Mouse (Mus musculus) MEL (cell line): Measurements from ENCODE around the gene Ssh2. TPM values are rescaled to one million over a fixed set of nuclear protein-coding genes. Genes with fewer than 3 reads are reported as not detected.

Source experiments
- DNase-seq: peaks from one replicate; pipeline ENCODE4 v3.0.0; 2011; ENCODE audit warnings: low read depth, low spot score
- H3K27ac ChIP-seq: 2 replicates; pipeline ENCODE4 v1.5.1; 2012; ENCODE audit warnings: low read depth, mild to moderate bottlenecking, control low read depth, low read length, moderate library complexity; ENCODE audit not compliant: control insufficient read depth
- H3K27me3 ChIP-seq, 2 experiments: fragments of 150-350 bp in 1 of 2; sonication (generic) in 1 of 2; 2 replicates each; pipeline ENCODE4 v1.6.1; 2012; ENCODE audit warnings: low read length in 2 of 2, mild to moderate bottlenecking in 2 of 2, improper control_type of control experiment in 1 of 2, moderate library complexity in 1 of 2; ENCODE audit not compliant: insufficient read depth in 2 of 2, control insufficient read depth in 1 of 2
- H3K36me3 ChIP-seq, 2 experiments: 2 replicates each; pipeline ENCODE4 v1.6.1; 2012 to 2014; ENCODE audit warnings: low read length in 2 of 2, improper control_type of control experiment in 1 of 2, inconsistent platforms in 1 of 2, mild to moderate bottlenecking in 1 of 2; ENCODE audit not compliant: insufficient read depth in 2 of 2, control insufficient read depth in 1 of 2
- H3K4me1 ChIP-seq, 2 experiments: fragments of 150-350 bp in 1 of 2; sonication (generic) in 1 of 2; 2 replicates each; pipeline ENCODE4 v1.6.1; 2012; ENCODE audit warnings: low read length in 2 of 2, improper control_type of control experiment in 1 of 2, mild to moderate bottlenecking in 1 of 2; ENCODE audit not compliant: insufficient read depth in 2 of 2, control insufficient read depth in 1 of 2
- H3K4me3 ChIP-seq, 2 experiments: fragments of 150-350 bp in 1 of 2; sonication (generic) in 1 of 2; 2 replicates each; pipeline ENCODE4 v1.5.1; 2012; ENCODE audit warnings: low read depth in 2 of 2, low read length in 2 of 2, mild to moderate bottlenecking in 2 of 2, moderate library complexity in 2 of 2, control low read depth in 1 of 2, improper control_type of control experiment in 1 of 2; ENCODE audit not compliant: control insufficient read depth in 1 of 2, insufficient read depth in 1 of 2
- H3K79me2 ChIP-seq: 2 replicates; pipeline ENCODE4 v1.6.1; 2012; ENCODE audit warnings: mild to moderate bottlenecking, low read length, moderate library complexity; ENCODE audit not compliant: control insufficient read depth, poor library complexity, insufficient read depth
- H3K9ac ChIP-seq: 2 replicates; pipeline ENCODE4 v1.6.1; 2012; ENCODE audit warnings: low read depth, mild to moderate bottlenecking, control low read depth, low read length, moderate library complexity; ENCODE audit not compliant: control insufficient read depth, poor library complexity, severe bottlenecking
- H3K9me3 ChIP-seq: fragments of 150-350 bp; sonication (generic); replicated peaks from 2 replicates; pipeline ENCODE4 v1.6.1; 2012; ENCODE audit warnings: mild to moderate bottlenecking, low read length, improper control_type of control experiment, moderate library complexity; ENCODE audit not compliant: insufficient read depth
- BHLHE40 ChIP-seq: IDR thresholded peaks from 2 replicates; pipeline ENCODE4 v1.6.1; 2012; ENCODE audit warnings: low read depth, mild to moderate bottlenecking, inconsistent platforms, low read length, improper control_type of control experiment, borderline replicate concordance
- CHD1 ChIP-seq: IDR thresholded peaks from 2 replicates; pipeline ENCODE4 v1.6.1; 2012; ENCODE audit warnings: low read depth, mild to moderate bottlenecking, inconsistent platforms, low read length, improper control_type of control experiment
- CTCF ChIP-seq, 3 experiments: IDR thresholded peaks in 2 of 3; conservative IDR thresholded peaks in 1 of 3; 2 replicates each; pipeline ENCODE4 v1.5.1; 2011 to 2012; ENCODE audit warnings: low read length in 3 of 3, low read depth in 2 of 3, mild to moderate bottlenecking in 2 of 3, improper control_type of control experiment in 1 of 3, inconsistent platforms in 1 of 3, mixed read lengths in 1 of 3, moderate library complexity in 1 of 3; ENCODE audit not compliant: control insufficient read depth in 1 of 3, insufficient read depth in 1 of 3, poor library complexity in 1 of 3, severe bottlenecking in 1 of 3
- E2F4 ChIP-seq: IDR thresholded peaks from 2 replicates; pipeline ENCODE4 v1.6.1; 2011; ENCODE audit warnings: low read depth, low read length, improper control_type of control experiment, borderline replicate concordance
- ELF1 ChIP-seq: IDR thresholded peaks from 2 replicates; pipeline ENCODE4 v1.6.1; 2014; ENCODE audit warnings: low read depth, mild to moderate bottlenecking, inconsistent platforms, low read length, improper control_type of control experiment, moderate library complexity
- EP300 ChIP-seq, 2 experiments: IDR thresholded peaks; 2 replicates each; pipeline ENCODE4 v1.6.1; 2011; ENCODE audit warnings: improper control_type of control experiment in 2 of 2, low read length in 2 of 2, low read depth in 1 of 2, mild to moderate bottlenecking in 1 of 2
- GABPA ChIP-seq: IDR thresholded peaks from 2 replicates; pipeline ENCODE4 v1.6.1; 2012; ENCODE audit warnings: low read depth, mild to moderate bottlenecking, inconsistent platforms, low read length, improper control_type of control experiment, moderate library complexity
- GATA1 ChIP-seq: IDR thresholded peaks from 2 replicates; pipeline ENCODE4 v1.6.1; 2011; ENCODE audit warnings: low read depth, low read length, improper control_type of control experiment
- HCFC1 ChIP-seq: IDR thresholded peaks from 2 replicates; pipeline ENCODE4 v1.6.1; 2012; ENCODE audit warnings: low read depth, mild to moderate bottlenecking, inconsistent platforms, low read length, improper control_type of control experiment, moderate library complexity
- KAT2A ChIP-seq: conservative IDR thresholded peaks from 2 replicates; pipeline ENCODE4 v1.6.1; 2012; ENCODE audit warnings: low read depth, low read length, improper control_type of control experiment, inconsistent platforms
- MAFK ChIP-seq: IDR thresholded peaks from 2 replicates; pipeline ENCODE4 v1.6.1; 2011; ENCODE audit warnings: low read depth, mild to moderate bottlenecking, low read length, improper control_type of control experiment, borderline replicate concordance
- MAX ChIP-seq: IDR thresholded peaks from 2 replicates; pipeline ENCODE4 v1.6.1; 2011; ENCODE audit warnings: low read length, improper control_type of control experiment
- MXI1 ChIP-seq: IDR thresholded peaks from 2 replicates; pipeline ENCODE4 v1.6.1; 2011; ENCODE audit warnings: mild to moderate bottlenecking, low read depth, low read length, improper control_type of control experiment
- MYB ChIP-seq: IDR thresholded peaks from 2 replicates; pipeline ENCODE4 v1.6.1; 2011; ENCODE audit warnings: mild to moderate bottlenecking, low read depth, low read length, improper control_type of control experiment
- NRF1 ChIP-seq: IDR thresholded peaks from 2 replicates; pipeline ENCODE4 v1.6.1; 2014; ENCODE audit warnings: low read depth, mild to moderate bottlenecking, inconsistent platforms, low read length, improper control_type of control experiment, moderate library complexity; ENCODE audit not compliant: poor library complexity, insufficient read depth, severe bottlenecking
- POLR2A ChIP-seq, 2 experiments: IDR thresholded peaks; 2 replicates each; pipeline ENCODE4 v1.6.1; 2011 to 2012; ENCODE audit warnings: low read length in 2 of 2, mild to moderate bottlenecking in 2 of 2, control low read depth in 1 of 2, improper control_type of control experiment in 1 of 2, low read depth in 1 of 2, moderate library complexity in 1 of 2; ENCODE audit not compliant: control insufficient read depth in 1 of 2, insufficient read depth in 1 of 2, poor library complexity in 1 of 2
- POLR2AphosphoS5 ChIP-seq: IDR thresholded peaks from 2 replicates; pipeline ENCODE4 v1.6.1; 2012; ENCODE audit warnings: low read depth, borderline replicate concordance, mild to moderate bottlenecking, inconsistent platforms, low read length, moderate library complexity, mixed read lengths
- RCOR1 ChIP-seq: IDR thresholded peaks from 2 replicates; pipeline ENCODE4 v1.6.1; 2012; ENCODE audit warnings: low read depth, mild to moderate bottlenecking, inconsistent platforms, low read length, improper control_type of control experiment
- SIN3A ChIP-seq: IDR thresholded peaks from 2 replicates; pipeline ENCODE4 v1.6.1; 2012; ENCODE audit warnings: low read length, improper control_type of control experiment, inconsistent platforms
- TAL1 ChIP-seq: IDR thresholded peaks from 2 replicates; pipeline ENCODE4 v1.6.1; 2012; ENCODE audit warnings: mild to moderate bottlenecking, inconsistent platforms, low read length, moderate library complexity, mixed read lengths
- TCF12 ChIP-seq: IDR thresholded peaks from 2 replicates; pipeline ENCODE4 v1.6.1; 2014; ENCODE audit warnings: low read depth, mild to moderate bottlenecking, inconsistent platforms, low read length, improper control_type of control experiment, moderate library complexity
- ZKSCAN1 ChIP-seq: IDR thresholded peaks from 2 replicates; pipeline ENCODE4 v1.6.1; 2012; ENCODE audit warnings: low read depth, mild to moderate bottlenecking, inconsistent platforms, low read length, improper control_type of control experiment, moderate library complexity
- ZNF384 ChIP-seq: IDR thresholded peaks from 2 replicates; pipeline ENCODE4 v1.6.1; 2012; ENCODE audit warnings: low read depth, mild to moderate bottlenecking, inconsistent platforms, low read length, improper control_type of control experiment
- polyA plus RNA-seq, 2 experiments: library from polyadenylated mRNA; stranded (reverse) in 1 of 2; unstranded in 1 of 2; fragments of >175 nt in 1 of 2; fragments of >200 nt in 1 of 2; gene quantifications; 2 replicates each; pipeline versions ENCODE4 v1.2.1 to v1.2.4; 2012; ENCODE audit warnings: low replicate concordance in 2 of 2, low read depth in 1 of 2; ENCODE audit not compliant: insufficient read length in 2 of 2, insufficient read depth in 1 of 2, missing spikeins in 1 of 2
- total RNA-seq: library from RNA; depleted of rRNA; stranded (reverse); fragments of 300-350 nt; gene quantifications from 2 replicates; pipeline ENCODE4 v1.2.3, GENCODE M21; 2012

The Ssh2 gene
- total and polyA plus RNA-seq, 3 experiments, result 6.3 to 29.2 (median 16.5) TPM

GRCm38 (mm10) chr11:77193410-77193809, 22.7 kb upstream of the Ssh2 start:
- peaks cover 3 to 15% of the 10 kb centered on the region in 2 experiments; a peak in 3 of 4 replicates for H3K4me1 ChIP-seq
- no peaks in the 10 kb centered on the region for H3K79me2 ChIP-seq
- no peak overlapping the region for H3K4me3 ChIP-seq
- no peak overlapping the region for H3K9ac ChIP-seq
- H3K27ac ChIP-seq, result no peak overlapping the region
- TF ChIP-seq POLR2AphosphoS5, result no peak
- no peak for TF ChIP-seq MYB
- TF ChIP-seq SIN3A, result no peak
- TF ChIP-seq, all 39 proteins: peak for 0
- Histone ChIP-seq H3K9me3 (no peaks in the 10 kb centered on the region), H3K27me3 (no peaks in the 10 kb centered on the region), H3K36me3 (peaks cover 0 to 18% of the 10 kb centered on the region in 2 experiments; a peak in 2 of 4 replicates)
- no peak for DNase-seq

- H3K4me3 ChIP-seq, result no peak overlapping the region
- H3K27me3 ChIP-seq, result no peaks in the 10 kb centered on the region
- peaks cover 0 to 18% of the 10 kb centered on the region in 2 experiments; a peak in 2 of 4 replicates for H3K36me3 ChIP-seq
- no peak for TF ChIP-seq TAL1
- TF ChIP-seq ZNF384, result peak; percentile 86
- TF ChIP-seq, all 39 proteins: peak for 1
- Histone ChIP-seq H3K27ac (no peak overlapping the region), H3K9ac (no peak overlapping the region), H3K9me3 (no peaks in the 10 kb centered on the region), H3K4me1 (peaks cover 3 to 15% of the 10 kb centered on the region in 2 experiments; a peak in 3 of 4 replicates), H3K79me2 (no peaks in the 10 kb centered on the region)
- peak; percentile 30 for DNase-seq
Measured at GRCm38 (mm10) chr11:77193941-77194553, 22.0 kb upstream of the Ssh2 start.

GRCm38 (mm10) chr11:77194762-77195161, 21.3 kb upstream of the Ssh2 start:
- H3K36me3 ChIP-seq, result peaks cover 0 to 22% of the 10 kb centered on the region in 2 experiments; a peak in 2 of 4 replicates
- no peak overlapping the region for H3K9ac ChIP-seq
- no peaks in the 10 kb centered on the region for H3K79me2 ChIP-seq
- DNase-seq, result no peak
- no peak overlapping the region for H3K4me3 ChIP-seq
- no peaks in the 10 kb centered on the region for H3K27me3 ChIP-seq
- H3K27ac ChIP-seq, result no peak overlapping the region
- no peak for TF ChIP-seq ELF1
- no peak for TF ChIP-seq EP300 (IDR thresholded peaks at IDR 0.05; ENCODE audit: low read depth in 1 of 2, low read length in 2 of 2)
- no peak for TF ChIP-seq ZKSCAN1
- no peak for TF ChIP-seq MYB
- TF ChIP-seq CTCF (IDR thresholded peaks at IDR 0.05 in 2 of 3, conservative IDR thresholded peaks at IDR 0.05 in 1 of 3; ENCODE audit: control insufficient read depth in 1 of 3, insufficient read depth in 1 of 3, low read depth in 2 of 3, low read length in 3 of 3, poor library complexity in 1 of 3, severe bottlenecking in 1 of 3), result no peak
- no peak for TF ChIP-seq POLR2A (IDR thresholded peaks at IDR 0.05; ENCODE audit: control insufficient read depth in 1 of 2, insufficient read depth in 1 of 2, low read depth in 1 of 2, low read length in 2 of 2, poor library complexity in 1 of 2)
- TF ChIP-seq MAFK, result no peak
- TF ChIP-seq RCOR1, result no peak
- no peak for TF ChIP-seq TCF12
- TF ChIP-seq NRF1, result no peak
- no peak for TF ChIP-seq BHLHE40
- TF ChIP-seq KAT2A, result no peak
- no peak for TF ChIP-seq HCFC1
- TF ChIP-seq MAX, result no peak
- no peak for TF ChIP-seq GATA1
- no peak for TF ChIP-seq MXI1
- no peak for TF ChIP-seq CHD1
- no peak for TF ChIP-seq E2F4
- no peak for TF ChIP-seq GABPA
- H3K4me1 ChIP-seq, result peaks cover 3 to 18% of the 10 kb centered on the region in 2 experiments; a peak in 3 of 4 replicates
- no peaks in the 10 kb centered on the region for H3K9me3 ChIP-seq
